Mouse (Mus musculus) induced T-regulatory cell, adult 2 months (primary cell): ENCODE results near the gene Serpini2.
"Not testable (repeated sequence)": the region's sequence is repeated elsewhere in the genome, so short reads cannot be mapped to it uniquely, and the experiment has no call there.

Experiments used
- DNase-seq: peaks from one replicate; pipeline ENCODE4 v3.0.0-alpha.2; 2012; ENCODE audit warnings: low read depth

The Serpini2 gene

GRCm38 (mm10) chr3:75269978-75270377 is at the start of gene Serpini2:
Serpini2 (minus strand) TSS chr3:75270078.
- no peak for DNase-seq

DNA sequence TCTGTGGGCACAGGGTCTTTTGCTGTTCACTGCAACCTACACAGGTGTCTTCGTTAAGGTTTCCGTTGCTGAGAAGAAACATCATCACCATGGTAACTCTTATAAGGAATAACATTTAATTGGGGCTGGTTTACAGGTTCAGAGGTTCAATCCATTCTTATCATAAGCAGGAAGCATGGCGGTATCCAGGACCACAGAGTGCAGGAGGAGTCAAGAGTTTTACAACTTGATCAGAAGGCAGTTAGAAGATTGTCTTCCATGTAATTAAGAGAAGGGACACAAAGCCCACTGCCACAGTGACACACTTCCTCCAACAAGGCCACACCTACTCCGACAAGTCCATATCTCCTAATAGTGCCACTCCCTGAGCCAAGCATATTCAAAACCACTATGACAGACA is 39.0 kb upstream of the Serpini2 start:
- no peak for DNase-seq

GRCm38 (mm10) chr3:75308228-75308627 is 38.4 kb upstream of the Serpini2 start:
- no peak for DNase-seq

GRCm38 (mm10) chr3:75305584-75305983 is 35.7 kb upstream of the Serpini2 start:
- DNase-seq, result no peak

DNA sequence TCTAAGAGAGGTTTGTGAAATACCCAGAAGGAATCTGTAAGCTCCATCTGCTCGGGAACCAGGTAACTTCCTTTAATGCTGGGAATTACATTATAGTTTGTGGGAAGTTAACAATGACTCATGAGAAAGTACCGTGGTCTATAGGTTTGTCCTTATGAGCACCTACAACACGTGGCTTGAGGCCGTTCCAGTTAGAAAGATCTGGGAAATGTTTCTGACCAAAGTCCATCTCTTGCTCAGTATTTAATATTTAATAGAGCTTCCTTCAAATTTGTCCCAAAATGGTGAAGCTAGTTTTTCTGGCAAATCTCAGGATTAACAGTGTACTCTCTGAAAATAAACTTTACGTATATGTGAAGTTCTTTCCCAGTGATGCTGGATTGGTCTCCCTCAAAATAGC is 34.7 kb upstream of the Serpini2 start:
- DNase-seq, result no peak

DNA sequence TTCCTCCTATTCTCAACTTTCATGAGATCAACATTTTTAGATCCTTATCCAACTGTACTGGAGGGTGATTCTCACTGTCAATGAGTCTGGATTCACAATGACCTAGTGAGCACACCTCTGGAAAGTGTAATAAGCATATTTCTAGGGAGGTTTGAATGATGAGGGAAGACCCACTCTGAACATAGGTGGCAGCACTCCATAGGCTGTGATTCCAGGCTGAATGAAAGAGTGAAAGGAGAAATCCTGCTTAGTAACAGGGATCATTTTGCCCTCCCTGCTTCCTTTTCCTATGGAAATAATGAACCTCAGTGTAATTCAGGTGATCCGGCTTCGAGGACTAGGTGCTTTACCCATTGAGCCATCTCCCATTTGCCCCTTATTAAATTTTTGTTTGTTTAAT is 31.2 kb upstream of the Serpini2 start:
- DNase-seq, result no peak

- not testable (repeated sequence) for DNase-seq
These were observed 29.6 kb upstream of the Serpini2 start for GRCm38 (mm10) chr3:75299464-75299863.

DNA sequence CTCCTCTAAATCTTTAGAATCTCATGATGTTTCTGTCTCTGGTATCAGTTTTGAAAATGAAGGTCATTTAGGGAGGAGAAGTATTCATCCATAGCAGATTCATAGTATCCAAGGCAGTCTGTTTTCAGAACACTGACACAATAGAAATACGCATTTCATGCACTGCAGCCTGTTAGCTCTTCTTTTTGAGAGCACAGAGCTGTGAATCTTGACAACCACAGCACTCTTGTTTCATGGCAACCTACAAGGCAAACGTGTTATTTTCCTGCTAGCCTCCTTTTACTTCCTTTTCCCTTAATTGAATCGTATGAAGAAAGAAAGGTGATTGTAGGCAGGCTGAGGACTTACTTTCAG is 27.9 kb upstream of the Serpini2 start:
- no peak for DNase-seq

GRCm38 (mm10) chr3:75297026-75297757 is 27.3 kb upstream of the Serpini2 start:
- DNase-seq, result no peak

DNA sequence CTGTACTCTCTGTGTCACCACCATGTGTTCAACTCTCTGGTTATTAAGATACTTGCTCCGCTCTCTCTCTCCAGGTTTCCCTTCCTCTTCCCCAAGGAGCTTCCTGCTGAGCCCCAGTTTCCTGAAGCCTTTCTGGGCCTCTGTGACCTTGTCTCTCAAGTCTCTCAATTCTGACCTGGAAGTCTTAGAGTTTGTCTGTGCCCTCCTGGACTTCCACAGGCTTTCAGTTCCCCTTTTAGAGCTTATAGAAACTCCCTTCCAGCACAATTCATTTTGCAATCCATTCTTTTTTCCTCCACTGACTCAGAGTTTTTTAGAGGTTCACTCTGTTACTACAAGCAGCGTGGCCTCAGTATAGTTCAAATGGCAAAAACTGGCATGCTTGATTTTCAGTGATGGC is 23.4 kb upstream of the Serpini2 start:
- DNase-seq, result no peak

- DNase-seq, result no peak
These were observed 7.6 kb upstream of the Serpini2 start for GRCm38 (mm10) chr3:75277455-75277854.

GRCm38 (mm10) chr3:75276522-75276921 is 6.6 kb upstream of the Serpini2 start:
- DNase-seq, result no peak

- no peak for DNase-seq
These were observed 5.2 kb upstream of the Serpini2 start for GRCm38 (mm10) chr3:75275127-75275526.

- DNase-seq, result no peak
These were observed 10.5 kb downstream of the Serpini2 start for GRCm38 (mm10) chr3:75259356-75259755.

DNA sequence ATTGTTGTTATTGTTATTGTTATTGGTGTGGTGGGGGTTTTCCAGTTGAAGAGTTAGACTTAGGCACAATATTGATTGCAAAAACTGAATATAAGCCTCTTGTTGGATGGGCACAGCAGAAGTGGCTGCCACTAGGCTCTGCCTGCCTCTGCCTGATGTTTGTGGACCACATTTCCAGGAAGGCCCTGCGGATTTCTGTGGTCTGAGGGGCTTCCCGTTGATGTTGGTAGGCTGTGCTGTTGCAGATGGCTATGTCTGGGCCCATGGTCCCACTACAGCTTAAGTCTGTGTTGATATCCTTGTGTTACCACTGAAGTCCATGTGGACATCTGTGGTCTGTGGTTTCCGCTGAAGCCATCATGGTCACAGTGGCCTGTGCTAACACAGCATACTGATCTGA is 50.2 kb downstream of the Serpini2 start:
- no peak for DNase-seq

GRCm38 (mm10) chr3:75219211-75219610 is 50.7 kb downstream of the Serpini2 start:
- DNase-seq, result peak; percentile 3

- DNase-seq, result peak; percentile 55
These were observed 66.9 kb downstream of the Serpini2 start for GRCm38 (mm10) chr3:75202808-75203503.
